Mouse (Mus musculus) intestine, embryonic 16.5 days (tissue): ENCODE measurements at regions not wholly inside any gene's neighbourhood (a gene's known extent, or its start where the extent isn't known, plus 50 kb on each side); places are given as distances from the start of the nearest gene placed in this dataset.

ENCODE experiments used
- ATAC-seq: fragments of 200-750 bp; cut with Nextera tagmentation; 2 replicates; pipeline ENCODE4 v1.8.0; 2017; ENCODE audit warnings: moderate TSS enrichment, moderate library complexity
- H3K27ac ChIP-seq: fragments of 300-500 bp; sonication (generic); 2 replicates; pipeline ENCODE4 v1.5.1; 2014; ENCODE audit warnings: mild to moderate bottlenecking, low read length
- H3K27me3 ChIP-seq: fragments of 300-500 bp; sonication (generic); replicated peaks from 2 replicates; pipeline ENCODE4 v1.6.1; 2014; ENCODE audit warnings: low read length, control low read depth, mixed read lengths; ENCODE audit not compliant: control insufficient read depth, insufficient read depth
- H3K36me3 ChIP-seq: fragments of 300-500 bp; sonication (generic); 2 replicates; pipeline ENCODE4 v1.6.1; 2014; ENCODE audit warnings: low read length, control low read depth; ENCODE audit not compliant: control insufficient read depth, insufficient read depth
- H3K4me1 ChIP-seq: fragments of 300-500 bp; sonication (generic); 2 replicates; pipeline ENCODE4 v1.6.1; 2014; ENCODE audit warnings: low read length, control low read depth, mixed read lengths; ENCODE audit not compliant: control insufficient read depth, insufficient read depth
- H3K4me2 ChIP-seq: fragments of 300-500 bp; sonication (generic); 2 replicates; pipeline ENCODE4 v1.6.1; 2014; ENCODE audit warnings: low read depth, low read length, control low read depth
- H3K4me3 ChIP-seq: fragments of 300-500 bp; sonication (generic); 2 replicates; pipeline ENCODE4 v1.5.1; 2014; ENCODE audit warnings: mild to moderate bottlenecking, low read length
- H3K9ac ChIP-seq: fragments of 300-500 bp; sonication (generic); 2 replicates; pipeline ENCODE4 v1.6.1; 2014; ENCODE audit warnings: low read depth, low read length
- H3K9me3 ChIP-seq: fragments of 300-500 bp; sonication (generic); 2 replicates; pipeline ENCODE4 v1.6.1; 2016; ENCODE audit warnings: low read length, control low read depth; ENCODE audit not compliant: control insufficient read depth
- WGBS: fragments of 180-500 bp; shearing (Covaris S2); extraction: QIAGEN DNeasy Blood & Tissue Kit; methylation state at CpG from one replicate; pipeline ENCODE4 v1.1.7; 2014; 5-methylcytosine and 5-hydroxymethylcytosine counted together

- peak; percentile 66 for ATAC-seq
- H3K4me3 ChIP-seq = peak overlapping the region; percentile 43
- peak overlapping the region; percentile 51; the same call in 1 of the 2 replicates for H3K9ac ChIP-seq
- H3K9me3 ChIP-seq = no peaks in the 10 kb centered on the region
- peak overlapping the region; percentile 64 for H3K4me2 ChIP-seq
- H3K27me3 ChIP-seq = no peaks in the 10 kb centered on the region
- no peaks in the 10 kb centered on the region for H3K4me1 ChIP-seq
- no peak overlapping the region for H3K27ac ChIP-seq
- no peaks in the 10 kb centered on the region for H3K36me3 ChIP-seq
- 19% methylated on average over 24 of the region's 24 CpGs for WGBS
Measured at GRCm38 (mm10) chr3:57136847-57137246, 164.9 kb downstream of the Tm4sf1 start.

GRCm38 (mm10) chr3:57128606-57129005, 173.2 kb downstream of the Tm4sf1 start:
- WGBS = 86% methylated on average over 2 of the region's 2 CpGs
- H3K9me3 ChIP-seq = no peaks in the 10 kb centered on the region
- no peak for ATAC-seq

GRCm38 (mm10) chr3:57125792-57126485, 175.8 kb downstream of the Tm4sf1 start:
- no peak overlapping the region for H3K27ac ChIP-seq
- H3K4me2 ChIP-seq = no peak overlapping the region
- no peak for ATAC-seq
- no peaks in the 10 kb centered on the region for H3K36me3 ChIP-seq
- no peaks in the 10 kb centered on the region for H3K9me3 ChIP-seq
- no peak overlapping the region for H3K4me3 ChIP-seq
- WGBS = 72% methylated on average over 4 of the region's 4 CpGs
- no peaks in the 10 kb centered on the region for H3K27me3 ChIP-seq
- H3K4me1 ChIP-seq = no peaks in the 10 kb centered on the region
- no peak overlapping the region for H3K9ac ChIP-seq

More at GRCm38 (mm10) chr3:57128606-57129005, 173.2 kb downstream of the Tm4sf1 start:
- no peaks in the 10 kb centered on the region for H3K4me1 ChIP-seq
- no peaks in the 10 kb centered on the region for H3K36me3 ChIP-seq
- no peak overlapping the region for H3K27ac ChIP-seq
- H3K9ac ChIP-seq = no peak overlapping the region
- H3K4me2 ChIP-seq = no peak overlapping the region
- H3K4me3 ChIP-seq = no peak overlapping the region
- H3K27me3 ChIP-seq = no peaks in the 10 kb centered on the region

GRCm38 (mm10) chr3:57118016-57118415, 183.8 kb downstream of the Tm4sf1 start:
- Histone ChIP-seq H3K4me2 (no peak overlapping the region), H3K27ac (no peak overlapping the region), H3K9me3 (no peaks in the 10 kb centered on the region), H3K36me3 (no peaks in the 10 kb centered on the region), H3K4me3 (no peak overlapping the region), H3K4me1 (no peaks in the 10 kb centered on the region), H3K27me3 (no peaks in the 10 kb centered on the region), H3K9ac (no peak overlapping the region)
- ATAC-seq = no peak
- 88% methylated on average over 1 of the region's 1 CpGs for whole genome bisulfite sequencing

GRCm38 (mm10) chr3:57102254-57102653, 199.5 kb downstream of the Tm4sf1 start:
- 48% methylated on average over 2 of the region's 2 CpGs for WGBS
- Histone ChIP-seq H3K4me2 (no peak overlapping the region), H3K4me1 (no peaks in the 10 kb centered on the region), H3K4me3 (no peak overlapping the region), H3K36me3 (no peaks in the 10 kb centered on the region), H3K9ac (no peak overlapping the region), H3K27me3 (no peaks in the 10 kb centered on the region), H3K27ac (no peak overlapping the region), H3K9me3 (no peaks in the 10 kb centered on the region; the same call in 1 of the 2 replicates)
- 0 out of 2 replicates have a peak, but pooled peaks have one; percentile 18 for ATAC-seq

GRCm38 (mm10) chr3:57100515-57100914, 201.3 kb downstream of the Tm4sf1 start:
- no peaks in the 10 kb centered on the region for H3K27me3 ChIP-seq
- no peaks in the 10 kb centered on the region; the same call in 1 of the 2 replicates for H3K9me3 ChIP-seq
- H3K36me3 ChIP-seq = no peaks in the 10 kb centered on the region
- no peak for ATAC-seq
- H3K4me1 ChIP-seq = no peaks in the 10 kb centered on the region
- no peak overlapping the region for H3K4me3 ChIP-seq
- no peak overlapping the region for H3K9ac ChIP-seq
- no peak overlapping the region for H3K27ac ChIP-seq
- no peak overlapping the region for H3K4me2 ChIP-seq
- 93% methylated on average over 1 of the region's 1 CpGs for WGBS

GRCm38 (mm10) chr3:57094936-57095335, 206.9 kb downstream of the Tm4sf1 start:
- H3K27ac ChIP-seq = no peak overlapping the region
- no peaks in the 10 kb centered on the region for H3K4me1 ChIP-seq
- no peaks in the 10 kb centered on the region for H3K27me3 ChIP-seq
- H3K9ac ChIP-seq = no peak overlapping the region
- H3K9me3 ChIP-seq = no peaks in the 10 kb centered on the region
- H3K4me3 ChIP-seq = no peak overlapping the region
- no peak for ATAC-seq
- no peak overlapping the region for H3K4me2 ChIP-seq
- no peaks in the 10 kb centered on the region for H3K36me3 ChIP-seq
- WGBS = 69% methylated on average over 3 of the region's 3 CpGs

- no peaks in the 10 kb centered on the region for H3K4me1 ChIP-seq
- WGBS = 88% methylated on average over 1 of the region's 1 CpGs
- no peak overlapping the region for H3K9ac ChIP-seq
- no peak overlapping the region for H3K27ac ChIP-seq
- no peaks in the 10 kb centered on the region for H3K9me3 ChIP-seq
- H3K4me2 ChIP-seq = no peak overlapping the region
- no peaks in the 10 kb centered on the region for H3K36me3 ChIP-seq
- H3K4me3 ChIP-seq = no peak overlapping the region
- no peaks in the 10 kb centered on the region for H3K27me3 ChIP-seq
- ATAC-seq = no peak
Measured at GRCm38 (mm10) chr3:57093201-57093940, 208.4 kb downstream of the Tm4sf1 start.

GRCm38 (mm10) chr3:57074516-57074915, 227.3 kb downstream of the Tm4sf1 start:
- Histone ChIP-seq H3K4me2 (no peak overlapping the region), H3K4me3 (no peak overlapping the region), H3K9ac (no peak overlapping the region), H3K27me3 (no peaks in the 10 kb centered on the region), H3K9me3 (no peaks in the 10 kb centered on the region), H3K4me1 (no peaks in the 10 kb centered on the region), H3K27ac (no peak overlapping the region), H3K36me3 (no peaks in the 10 kb centered on the region)
- WGBS = 97% methylated on average over 1 of the region's 1 CpGs
- no peak for ATAC-seq
